Mouse (Mus musculus) kidney, adult 9 months (tissue): Measurements from ENCODE around the gene Eml1.

ENCODE experiments used
- DNase-seq: peaks from one replicate; pipeline ENCODE4 v3.0.0; 2022

Gene Eml1

GRCm38 (mm10) chr12:108370596-108371428 is at the start of gene Eml1:
Gene Eml1 (plus strand): TSS chr12:108370957.
- DNase-seq: peak; percentile 67

- no peak for DNase-seq
These were observed 44.4 kb upstream of the Eml1 start for GRCm38 (mm10) chr12:108326401-108326800.

- no peak for DNase-seq
These were observed 42.8 kb upstream of the Eml1 start for GRCm38 (mm10) chr12:108327889-108328491.

GRCm38 (mm10) chr12:108333056-108333455 is 37.7 kb upstream of the Eml1 start:
- peak; percentile 90 for DNase-seq

- DNase-seq: no peak
These were observed 37.3 kb upstream of the Eml1 start for GRCm38 (mm10) chr12:108333481-108333882.

- peak; percentile 100 for DNase-seq
These were observed 36.8 kb upstream of the Eml1 start, which contains the start of gene Cyp46a1 for GRCm38 (mm10) chr12:108333895-108334445. Gene Cyp46a1 (plus strand): TSS chr12:108334381.

- peak; percentile 19 for DNase-seq
These were observed 36.2 kb upstream of the Eml1 start for GRCm38 (mm10) chr12:108334529-108334928.

GRCm38 (mm10) chr12:108338572-108339190 is 32.1 kb upstream of the Eml1 start:
- peak; percentile 55 for DNase-seq

- no peak for DNase-seq
These were observed 22.6 kb upstream of the Eml1 start for GRCm38 (mm10) chr12:108348151-108348550.

GRCm38 (mm10) chr12:108349026-108349425 is 21.7 kb upstream of the Eml1 start:
- DNase-seq: no peak

GRCm38 (mm10) chr12:108350931-108351330 is 19.8 kb upstream of the Eml1 start:
- no peak for DNase-seq

GRCm38 (mm10) chr12:108352371-108353136 is 18.2 kb upstream of the Eml1 start:
- DNase-seq: no peak

GRCm38 (mm10) chr12:108354284-108354683 is 16.5 kb upstream of the Eml1 start:
- DNase-seq: no peak

- DNase-seq: no peak
These were observed 15.5 kb upstream of the Eml1 start for GRCm38 (mm10) chr12:108355271-108355670.

GRCm38 (mm10) chr12:108355986-108356385 is 14.8 kb upstream of the Eml1 start:
- DNase-seq: no peak

- peak; percentile 87 for DNase-seq
These were observed 7.0 kb upstream of the Eml1 start for GRCm38 (mm10) chr12:108363796-108364195.

- DNase-seq: peak; percentile 52
These were observed 5.4 kb upstream of the Eml1 start for GRCm38 (mm10) chr12:108365340-108365739.

- DNase-seq: no peak
These were observed 4.9 kb upstream of the Eml1 start for GRCm38 (mm10) chr12:108365868-108366267.

GRCm38 (mm10) chr12:108367909-108368308 is 2.8 kb upstream of the Eml1 start:
- DNase-seq: peak; percentile 49

- DNase-seq: no peak
These were observed 1.8 kb upstream of the Eml1 start for GRCm38 (mm10) chr12:108368921-108369320.

- peak; percentile 30 for DNase-seq
These were observed 640 bp downstream of the Eml1 start for GRCm38 (mm10) chr12:108371429-108371765.

GRCm38 (mm10) chr12:108372241-108372640 is 1.5 kb downstream of the Eml1 start:
- no peak for DNase-seq

- no peak for DNase-seq
These were observed 2.9 kb downstream of the Eml1 start for GRCm38 (mm10) chr12:108373611-108374010.
